Mouse (Mus musculus) midbrain, postnatal 0 days (tissue): ENCODE data around the gene Zfp735. TPM values are rescaled to one million over a fixed set of nuclear protein-coding genes. Genes with fewer than 3 reads are reported as not detected.

Experiments
- ATAC-seq: fragments of 200-750 bp; cut with Nextera tagmentation; 2 replicates; pipeline ENCODE4 v1.8.0; 2017; ENCODE audit warnings: moderate number of reproducible peaks, mild to moderate bottlenecking, moderate TSS enrichment, moderate library complexity; ENCODE audit not compliant: low FRiP score
- DNase-seq: peaks from one replicate; pipeline ENCODE4 v3.0.0-alpha.2; 2015; ENCODE audit warnings: low spot score
- H3K27ac ChIP-seq: fragments of 300-500 bp; sonication (generic); 2 replicates; pipeline ENCODE4 v1.5.1; 2014; ENCODE audit warnings: low read depth, mild to moderate bottlenecking, low read length, mixed read lengths
- H3K27me3 ChIP-seq: fragments of 300-500 bp; sonication (generic); 2 replicates; pipeline ENCODE4 v1.6.1; 2014; ENCODE audit warnings: low read length, control low read depth, mixed read lengths; ENCODE audit not compliant: insufficient read depth
- H3K36me3 ChIP-seq: fragments of 300-500 bp; sonication (generic); 2 replicates; pipeline ENCODE4 v1.6.1; 2014; ENCODE audit warnings: low read length, control low read depth, mixed read lengths; ENCODE audit not compliant: insufficient read depth
- H3K4me1 ChIP-seq: fragments of 300-500 bp; sonication (generic); 2 replicates; pipeline ENCODE4 v1.6.1; 2014; ENCODE audit warnings: mild to moderate bottlenecking, control low read depth, antibody characterized with exemption, low read length, mixed read lengths; ENCODE audit not compliant: insufficient read depth
- H3K4me2 ChIP-seq: fragments of 300-500 bp; sonication (generic); 2 replicates; pipeline ENCODE4 v1.6.1; 2014; ENCODE audit warnings: low read depth, mild to moderate bottlenecking, low read length, mixed read lengths; ENCODE audit not compliant: poor library complexity, severe bottlenecking
- H3K4me3 ChIP-seq: fragments of 300-500 bp; sonication (generic); 2 replicates; pipeline ENCODE4 v1.5.1; 2014; ENCODE audit warnings: low read depth, mild to moderate bottlenecking, low read length, moderate library complexity
- H3K9ac ChIP-seq: fragments of 300-500 bp; sonication (generic); replicated peaks from 2 replicates; pipeline ENCODE4 v1.6.1; 2014; ENCODE audit warnings: mild to moderate bottlenecking, low read length, moderate library complexity, mixed read lengths; ENCODE audit not compliant: poor library complexity, severe bottlenecking
- H3K9me3 ChIP-seq: fragments of 300-500 bp; sonication (generic); 2 replicates; pipeline ENCODE4 v1.6.1; 2016; ENCODE audit warnings: low read length, control low read depth
- CTCF ChIP-seq: IDR thresholded peaks from 2 replicates; pipeline ENCODE4 v1.5.1; 2016; ENCODE audit warnings: antibody characterized with exemption, mild to moderate bottlenecking
- WGBS: fragments of 180-500 bp; shearing (Covaris S2); extraction: QIAGEN DNeasy Blood & Tissue Kit; methylation state at CpG from one replicate; pipeline ENCODE4 v1.1.7; 2014; 5-methylcytosine and 5-hydroxymethylcytosine counted together
- polyA plus RNA-seq: library from polyadenylated mRNA; unstranded; fragments of >200 nt; fragmentation: Nextera tagmentation; extraction: Ambion mirVana; gene quantifications from 2 replicates; pipeline ENCODE4 v1.2.1, GENCODE M21; 2015
- total RNA-seq: library from RNA; depleted of rRNA; stranded (reverse); fragments of >200 nt; gene quantifications from 2 replicates; pipeline ENCODE4 v1.2.3, GENCODE M21; 2014; rRNA removed

Gene Zfp735
- not detected in 2 replicates for total RNA-seq
- not detected in 2 replicates for polyA plus RNA-seq

DNA sequence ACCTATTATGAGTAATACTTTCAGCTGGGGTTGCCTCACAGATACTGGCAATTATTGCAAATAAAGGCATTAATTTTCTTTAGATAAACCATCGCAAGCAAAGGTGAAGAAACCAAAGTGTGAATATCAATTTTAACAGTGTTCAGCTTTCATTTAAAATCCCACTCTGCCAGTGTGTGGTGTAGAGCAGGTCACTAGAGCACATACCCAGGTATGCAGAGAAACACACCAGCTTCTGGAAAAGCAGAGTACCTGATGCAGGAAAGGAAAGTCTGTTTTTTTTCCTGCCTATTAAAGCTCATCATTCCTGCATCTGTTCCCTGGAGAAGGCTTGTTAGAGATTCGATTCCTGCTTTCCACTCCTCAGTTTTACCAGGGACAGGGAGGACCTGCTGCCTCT lies at the start of gene Zfp735:
Gene Zfp735, plus strand, starts transcription at position 301 of the 400 bp plus-strand sequence.
- Histone ChIP-seq H3K9me3 (peaks cover 9% of the 10 kb centered on the region; the same call in 1 of the 2 replicates), H3K4me3 (no peak within 1 kb of the TSS), H3K36me3 (no peaks in the 10 kb centered on the region), H3K9ac (no peak within 1 kb of the TSS), H3K4me2 (no peak within 1 kb of the TSS), H3K27me3 (no peaks in the 10 kb centered on the region), H3K27ac (no peak within 1 kb of the TSS), H3K4me1 (no peaks in the 10 kb centered on the region)
- no peak for TF ChIP-seq CTCF
- no peak for ATAC-seq
- DNase-seq: no peak
- WGBS: 79% methylated on average over 2 of the region's 2 CpGs

DNA sequence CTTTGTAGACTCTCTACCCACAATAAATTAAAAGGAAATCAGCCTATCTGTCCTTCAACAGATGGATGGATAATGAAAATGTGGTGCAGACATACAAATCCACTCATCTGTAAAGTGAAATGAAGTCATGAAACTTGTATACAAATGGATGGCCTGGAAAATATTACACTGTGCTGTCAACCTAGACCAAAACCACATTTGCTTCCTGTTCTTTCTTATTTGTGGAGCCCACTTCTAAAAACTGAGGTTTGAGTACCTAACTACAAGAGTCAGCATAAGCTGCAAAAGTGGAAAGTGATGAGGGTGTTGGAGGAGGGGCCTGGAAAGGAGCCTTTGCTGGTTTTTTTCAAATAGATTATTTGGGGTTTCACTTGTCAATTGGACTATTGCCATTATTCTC lies 70.5 kb downstream of the Zfp735 start:
- no peak overlapping the region for H3K4me2 ChIP-seq
- H3K27me3 ChIP-seq: no peaks in the 10 kb centered on the region
- no peaks in the 10 kb centered on the region for H3K36me3 ChIP-seq
- H3K9ac ChIP-seq: no peak overlapping the region
- H3K27ac ChIP-seq: no peak overlapping the region
- ATAC-seq (no peak), DNase-seq (no peak)
- no peaks in the 10 kb centered on the region for H3K4me1 ChIP-seq
- H3K4me3 ChIP-seq: no peak overlapping the region
- TF ChIP-seq CTCF: no peak
- H3K9me3 ChIP-seq: 0 out of 2 replicates have a peak, but pooled peaks cover 8% of the 10 kb centered on the region

Other genes with a start within 250 kb of the Zfp735 start
- gene Olfr380, start 231.3 kb upstream of the Zfp735 start, total RNA-seq: not detected in 2 replicates
- not detected in 2 replicates for gene Olfr380, start 231.3 kb upstream of the Zfp735 start, polyA plus RNA-seq
- not detected in 2 replicates for gene Olfr381, start 197.2 kb upstream of the Zfp735 start, total RNA-seq
- gene Olfr381, start 197.2 kb upstream of the Zfp735 start, polyA plus RNA-seq: not detected in 2 replicates
- not detected in 2 replicates for gene Olfr382, start 171.6 kb upstream of the Zfp735 start, total RNA-seq
- not detected in 2 replicates for gene Olfr382, start 171.6 kb upstream of the Zfp735 start, polyA plus RNA-seq
- gene Olfr385, start 95.8 kb upstream of the Zfp735 start, total RNA-seq: not detected in 2 replicates
- not detected in 2 replicates for gene Olfr385, start 95.8 kb upstream of the Zfp735 start, polyA plus RNA-seq
- gene Olfr384, start 90.2 kb upstream of the Zfp735 start, total RNA-seq: not detected in 2 replicates
- gene Olfr384, start 90.2 kb upstream of the Zfp735 start, polyA plus RNA-seq: not detected in 2 replicates
- gene Olfr389, start 91.9 kb downstream of the Zfp735 start, total RNA-seq: not detected in 2 replicates
- gene Olfr389, start 91.9 kb downstream of the Zfp735 start, polyA plus RNA-seq: not detected in 2 replicates
- not detected in 2 replicates for gene Olfr390, start 94.2 kb downstream of the Zfp735 start, total RNA-seq
- gene Olfr390, start 94.2 kb downstream of the Zfp735 start, polyA plus RNA-seq: not detected in 2 replicates
- gene Olfr391-ps, start 114.3 kb downstream of the Zfp735 start, total RNA-seq: not detected in 2 replicates
- gene Olfr391-ps, start 114.3 kb downstream of the Zfp735 start, polyA plus RNA-seq: not detected in 2 replicates
- not detected in 2 replicates for gene Olfr392, start 128.3 kb downstream of the Zfp735 start, total RNA-seq
- not detected in 2 replicates for gene Olfr392, start 128.3 kb downstream of the Zfp735 start, polyA plus RNA-seq
- gene Olfr393, start 162.7 kb downstream of the Zfp735 start, total RNA-seq: not detected in 2 replicates
- gene Olfr393, start 162.7 kb downstream of the Zfp735 start, polyA plus RNA-seq: not detected in 2 replicates
- gene Olfr394, start 202.0 kb downstream of the Zfp735 start, total RNA-seq: not detected in 2 replicates
- gene Olfr394, start 202.0 kb downstream of the Zfp735 start, polyA plus RNA-seq: not detected in 2 replicates
- not detected in 2 replicates for gene Olfr395, start 220.5 kb downstream of the Zfp735 start, total RNA-seq
- gene Olfr395, start 220.5 kb downstream of the Zfp735 start, polyA plus RNA-seq: not detected in 2 replicates
- gene Olfr23, start 247.9 kb downstream of the Zfp735 start, total RNA-seq: not detected in 2 replicates
- not detected in 2 replicates for gene Olfr23, start 247.9 kb downstream of the Zfp735 start, polyA plus RNA-seq